Mouse (Mus musculus) urinary bladder, postnatal 4 days (tissue): ENCODE data around the gene Psip1.
A peak's percentile ranks its signal among the peaks of the same experiment; 100 is the strongest.

ENCODE experiments used
- DNase-seq, 2 experiments: peaks; one replicate each; pipeline ENCODE4 v3.0.0; 2021 to 2022; ENCODE audit warnings: low spot score in 2 of 2

Gene Psip1

DNA sequence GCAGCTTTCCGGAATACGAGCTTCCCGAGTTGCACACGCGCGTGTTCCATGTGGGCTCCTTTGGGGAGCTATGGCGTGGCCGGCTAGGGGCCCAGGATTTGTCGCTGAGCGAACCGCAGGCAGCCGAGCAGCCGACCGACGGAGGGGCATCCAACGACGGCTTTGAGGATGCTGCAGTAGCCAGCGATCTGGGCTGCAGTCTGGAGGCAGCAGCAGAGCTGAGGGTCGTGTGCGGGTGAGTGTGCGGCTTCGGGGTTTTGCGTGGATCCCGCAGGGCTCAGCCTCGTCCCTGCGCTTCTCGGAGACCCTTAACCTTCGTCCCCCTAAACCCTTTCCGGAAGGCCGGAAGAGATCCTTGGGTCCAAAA is 68.5 kb downstream of the Psip1 start:
- DNase-seq, result no peak

DNA sequence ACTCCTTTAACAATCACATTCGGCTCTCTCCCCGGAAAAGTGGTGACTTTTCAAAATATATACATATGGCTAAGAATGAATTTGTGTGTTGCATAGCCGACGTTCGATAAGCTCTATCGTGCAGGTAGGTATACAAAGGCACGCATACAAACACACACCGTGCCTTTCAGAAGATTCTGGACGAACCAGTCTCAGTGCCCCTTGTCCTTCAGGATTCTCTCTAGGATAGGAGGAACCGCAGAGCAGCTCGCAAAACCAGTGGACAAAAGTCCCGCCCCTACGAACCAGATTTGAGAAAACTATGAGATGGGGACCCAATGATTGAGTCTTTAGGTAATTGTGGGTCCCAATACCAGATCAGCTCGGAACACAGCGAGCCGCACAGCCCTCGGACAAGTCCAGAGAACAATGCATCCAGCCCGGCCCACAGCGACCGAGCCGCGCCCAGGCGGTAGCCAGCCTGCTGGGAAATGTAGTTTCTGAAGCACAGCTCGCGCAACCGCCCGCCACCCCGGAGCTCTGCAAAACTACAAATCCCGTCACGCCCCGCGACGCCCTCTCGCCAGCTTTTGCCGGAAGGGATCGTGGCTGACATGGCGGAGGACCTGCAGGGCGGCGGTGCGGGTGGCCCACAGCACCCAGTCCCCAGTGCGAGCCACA is 69.0 kb downstream of the Psip1 start, which contains the start of gene Snapc3:
Gene Snapc3 (plus strand): TSS at position 565 of the 660 bp plus-strand sequence.
- DNase-seq, result peak; percentile 94 to 96

DNA sequence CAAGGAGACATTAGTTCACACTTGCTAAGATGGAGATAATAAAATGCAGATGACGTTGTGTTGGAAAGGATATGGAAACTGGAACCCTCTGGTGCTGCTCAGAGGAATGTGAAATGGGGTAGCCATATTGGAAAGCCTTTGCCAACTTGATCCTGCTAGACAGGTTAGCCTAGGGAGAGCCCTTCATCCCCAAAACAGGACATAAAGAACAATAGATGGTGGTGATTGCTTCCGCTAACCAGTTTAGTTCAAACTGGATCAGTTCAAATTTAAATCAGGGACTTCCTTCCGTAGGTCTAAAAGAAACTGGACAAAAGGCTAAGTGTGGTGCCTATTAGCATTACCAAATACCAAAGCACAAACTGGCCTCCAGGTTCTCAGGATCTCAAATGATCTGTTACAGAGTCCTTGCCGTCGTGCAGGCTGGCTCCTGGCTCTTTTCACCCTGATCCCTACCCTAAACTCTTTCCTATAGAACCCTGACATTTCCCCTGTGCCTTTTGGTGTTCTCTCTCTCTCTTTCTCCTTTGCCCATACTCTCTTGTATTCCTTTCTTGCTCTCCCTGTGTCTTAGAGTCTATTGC is 71.9 kb downstream of the Psip1 start:
- no peak for DNase-seq

DNA sequence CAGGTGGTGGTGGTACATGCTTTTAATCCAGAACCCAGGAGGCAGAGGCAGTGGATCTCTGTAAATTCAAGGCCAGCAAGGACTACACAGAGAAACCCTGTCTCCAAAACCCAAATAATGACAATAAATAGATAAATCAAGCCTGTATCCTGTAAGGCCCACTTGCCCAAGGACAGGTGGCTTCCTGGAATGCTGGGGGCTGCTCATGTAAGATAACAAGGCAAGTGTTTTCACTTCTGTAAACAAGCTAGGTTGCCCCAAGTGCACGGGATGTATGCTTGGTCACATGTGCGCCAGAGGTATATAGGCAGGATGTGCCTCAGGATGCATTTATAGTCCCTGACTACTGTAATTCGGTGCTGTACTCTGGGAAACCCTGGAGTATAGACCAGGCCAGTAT is 74.2 kb downstream of the Psip1 start:
- no peak for DNase-seq

GRCm38 (mm10) chr4:83409867-83410505 is 76.3 kb downstream of the Psip1 start:
- DNase-seq, result no peak

GRCm38 (mm10) chr4:83407688-83408087 is 78.6 kb downstream of the Psip1 start:
- no peak for DNase-seq
